Mouse (Mus musculus) MEL (cell line): ENCODE data around the gene Il12a. TPM values are rescaled to one million over a fixed set of nuclear protein-coding genes. Genes with fewer than 3 reads are reported as not detected.

Source experiments
- DNase-seq: peaks from one replicate; pipeline ENCODE4 v3.0.0; 2011; ENCODE audit warnings: low read depth, low spot score
- H3K27ac ChIP-seq: 2 replicates; pipeline ENCODE4 v1.5.1; 2012; ENCODE audit warnings: low read depth, mild to moderate bottlenecking, control low read depth, low read length, moderate library complexity; ENCODE audit not compliant: control insufficient read depth
- H3K27me3 ChIP-seq, 2 experiments: fragments of 150-350 bp in 1 of 2; sonication (generic) in 1 of 2; 2 replicates each; pipeline ENCODE4 v1.6.1; 2012; ENCODE audit warnings: low read length in 2 of 2, mild to moderate bottlenecking in 2 of 2, improper control_type of control experiment in 1 of 2, moderate library complexity in 1 of 2; ENCODE audit not compliant: insufficient read depth in 2 of 2, control insufficient read depth in 1 of 2
- H3K36me3 ChIP-seq, 2 experiments: 2 replicates each; pipeline ENCODE4 v1.6.1; 2012 to 2014; ENCODE audit warnings: low read length in 2 of 2, improper control_type of control experiment in 1 of 2, inconsistent platforms in 1 of 2, mild to moderate bottlenecking in 1 of 2; ENCODE audit not compliant: insufficient read depth in 2 of 2, control insufficient read depth in 1 of 2
- H3K4me1 ChIP-seq, 2 experiments: fragments of 150-350 bp in 1 of 2; sonication (generic) in 1 of 2; 2 replicates each; pipeline ENCODE4 v1.6.1; 2012; ENCODE audit warnings: low read length in 2 of 2, improper control_type of control experiment in 1 of 2, mild to moderate bottlenecking in 1 of 2; ENCODE audit not compliant: insufficient read depth in 2 of 2, control insufficient read depth in 1 of 2
- H3K4me3 ChIP-seq, 2 experiments: fragments of 150-350 bp in 1 of 2; sonication (generic) in 1 of 2; 2 replicates each; pipeline ENCODE4 v1.5.1; 2012; ENCODE audit warnings: low read depth in 2 of 2, low read length in 2 of 2, mild to moderate bottlenecking in 2 of 2, moderate library complexity in 2 of 2, control low read depth in 1 of 2, improper control_type of control experiment in 1 of 2; ENCODE audit not compliant: control insufficient read depth in 1 of 2, insufficient read depth in 1 of 2
- H3K79me2 ChIP-seq: 2 replicates; pipeline ENCODE4 v1.6.1; 2012; ENCODE audit warnings: mild to moderate bottlenecking, low read length, moderate library complexity; ENCODE audit not compliant: control insufficient read depth, poor library complexity, insufficient read depth
- H3K9ac ChIP-seq: 2 replicates; pipeline ENCODE4 v1.6.1; 2012; ENCODE audit warnings: low read depth, mild to moderate bottlenecking, control low read depth, low read length, moderate library complexity; ENCODE audit not compliant: control insufficient read depth, poor library complexity, severe bottlenecking
- H3K9me3 ChIP-seq: fragments of 150-350 bp; sonication (generic); replicated peaks from 2 replicates; pipeline ENCODE4 v1.6.1; 2012; ENCODE audit warnings: mild to moderate bottlenecking, low read length, improper control_type of control experiment, moderate library complexity; ENCODE audit not compliant: insufficient read depth
- BHLHE40 ChIP-seq: IDR thresholded peaks from 2 replicates; pipeline ENCODE4 v1.6.1; 2012; ENCODE audit warnings: low read depth, mild to moderate bottlenecking, inconsistent platforms, low read length, improper control_type of control experiment, borderline replicate concordance
- CHD2 ChIP-seq: IDR thresholded peaks from 2 replicates; pipeline ENCODE4 v1.6.1; 2011; ENCODE audit warnings: low read length, improper control_type of control experiment
- CTCF ChIP-seq, 3 experiments: IDR thresholded peaks in 2 of 3; conservative IDR thresholded peaks in 1 of 3; 2 replicates each; pipeline ENCODE4 v1.5.1; 2011 to 2012; ENCODE audit warnings: low read length in 3 of 3, low read depth in 2 of 3, mild to moderate bottlenecking in 2 of 3, improper control_type of control experiment in 1 of 3, inconsistent platforms in 1 of 3, mixed read lengths in 1 of 3, moderate library complexity in 1 of 3; ENCODE audit not compliant: control insufficient read depth in 1 of 3, insufficient read depth in 1 of 3, poor library complexity in 1 of 3, severe bottlenecking in 1 of 3
- ELF1 ChIP-seq: IDR thresholded peaks from 2 replicates; pipeline ENCODE4 v1.6.1; 2014; ENCODE audit warnings: low read depth, mild to moderate bottlenecking, inconsistent platforms, low read length, improper control_type of control experiment, moderate library complexity
- HCFC1 ChIP-seq: IDR thresholded peaks from 2 replicates; pipeline ENCODE4 v1.6.1; 2012; ENCODE audit warnings: low read depth, mild to moderate bottlenecking, inconsistent platforms, low read length, improper control_type of control experiment, moderate library complexity
- MEF2A ChIP-seq: IDR thresholded peaks from 2 replicates; pipeline ENCODE4 v1.6.1; 2014; ENCODE audit warnings: low read depth, mild to moderate bottlenecking, inconsistent platforms, low read length, improper control_type of control experiment; ENCODE audit not compliant: poor library complexity, insufficient replicate concordance, severe bottlenecking; ENCODE audit errors: extremely low read depth
- MXI1 ChIP-seq: IDR thresholded peaks from 2 replicates; pipeline ENCODE4 v1.6.1; 2011; ENCODE audit warnings: mild to moderate bottlenecking, low read depth, low read length, improper control_type of control experiment
- MYB ChIP-seq: IDR thresholded peaks from 2 replicates; pipeline ENCODE4 v1.6.1; 2011; ENCODE audit warnings: mild to moderate bottlenecking, low read depth, low read length, improper control_type of control experiment
- POLR2AphosphoS2 ChIP-seq: IDR thresholded peaks from 2 replicates; pipeline ENCODE4 v1.6.1; 2011; ENCODE audit warnings: low read length, improper control_type of control experiment
- POLR2AphosphoS5 ChIP-seq: IDR thresholded peaks from 2 replicates; pipeline ENCODE4 v1.6.1; 2012; ENCODE audit warnings: low read depth, borderline replicate concordance, mild to moderate bottlenecking, inconsistent platforms, low read length, moderate library complexity, mixed read lengths
- RCOR1 ChIP-seq: IDR thresholded peaks from 2 replicates; pipeline ENCODE4 v1.6.1; 2012; ENCODE audit warnings: low read depth, mild to moderate bottlenecking, inconsistent platforms, low read length, improper control_type of control experiment
- SIN3A ChIP-seq: IDR thresholded peaks from 2 replicates; pipeline ENCODE4 v1.6.1; 2012; ENCODE audit warnings: low read length, improper control_type of control experiment, inconsistent platforms
- TBP ChIP-seq: IDR thresholded peaks from 2 replicates; pipeline ENCODE4 v1.8.0; 2011; ENCODE audit warnings: low read depth, low read length, improper control_type of control experiment
- USF1 ChIP-seq: IDR thresholded peaks from 2 replicates; pipeline ENCODE4 v1.6.1; 2014; ENCODE audit warnings: low read depth, mild to moderate bottlenecking, inconsistent platforms, low read length, improper control_type of control experiment, moderate library complexity
- ZMIZ1 ChIP-seq: IDR thresholded peaks from 2 replicates; pipeline ENCODE4 v1.6.1; 2012; ENCODE audit warnings: low read depth, mild to moderate bottlenecking, inconsistent platforms, low read length, improper control_type of control experiment, moderate library complexity
- ZNF384 ChIP-seq: IDR thresholded peaks from 2 replicates; pipeline ENCODE4 v1.6.1; 2012; ENCODE audit warnings: low read depth, mild to moderate bottlenecking, inconsistent platforms, low read length, improper control_type of control experiment
- polyA plus RNA-seq, 2 experiments: library from polyadenylated mRNA; stranded (reverse) in 1 of 2; unstranded in 1 of 2; fragments of >175 nt in 1 of 2; fragments of >200 nt in 1 of 2; gene quantifications; 2 replicates each; pipeline versions ENCODE4 v1.2.1 to v1.2.4; 2012; ENCODE audit warnings: low replicate concordance in 2 of 2, low read depth in 1 of 2; ENCODE audit not compliant: insufficient read length in 2 of 2, insufficient read depth in 1 of 2, missing spikeins in 1 of 2
- total RNA-seq: library from RNA; depleted of rRNA; stranded (reverse); fragments of 300-350 nt; gene quantifications from 2 replicates; pipeline ENCODE4 v1.2.3, GENCODE M21; 2012

Il12a gene
- total and polyA plus RNA-seq, 3 experiments: not detected

- no peaks in the 10 kb centered on the region for H3K9me3 ChIP-seq
- no peak overlapping the region for H3K27ac ChIP-seq
- DNase-seq: no peak
- TF ChIP-seq SIN3A (no peak), MYB (no peak), BHLHE40 (no peak), MXI1 (no peak), POLR2AphosphoS5 (no peak), ZMIZ1 (no peak), RCOR1 (no peak), ELF1 (no peak)
- no peaks in the 10 kb centered on the region for H3K36me3 ChIP-seq
- H3K79me2 ChIP-seq: no peaks in the 10 kb centered on the region
- no peaks in the 10 kb centered on the region for H3K4me1 ChIP-seq
- H3K9ac ChIP-seq: no peak overlapping the region
- H3K4me3 ChIP-seq: no peak overlapping the region
- H3K27me3 ChIP-seq: no peaks in the 10 kb centered on the region; a peak in 1 of 4 replicates
Measured at GRCm38 (mm10) chr3:68689346-68689745, 1.1 kb upstream of the Il12a start.

- H3K4me1 ChIP-seq: no peaks in the 10 kb centered on the region
- DNase-seq: no peak
- H3K4me3 ChIP-seq: no peak overlapping the region
- H3K27ac ChIP-seq: no peak overlapping the region
- no peak overlapping the region for H3K9ac ChIP-seq
- H3K9me3 ChIP-seq: no peaks in the 10 kb centered on the region
- TF ChIP-seq RCOR1 (no peak), POLR2AphosphoS2 (no peak), ELF1 (no peak), CHD2 (no peak), HCFC1 (no peak), CTCF (IDR thresholded peaks at IDR 0.05 in 2 of 3, conservative IDR thresholded peaks at IDR 0.05 in 1 of 3; ENCODE audit: control insufficient read depth in 1 of 3, insufficient read depth in 1 of 3, low read depth in 2 of 3, low read length in 3 of 3, poor library complexity in 1 of 3, severe bottlenecking in 1 of 3) (no peak), ZNF384 (no peak), USF1 (no peak), MEF2A (no peak), TBP (no peak)
- TF ChIP-seq, all 39 proteins: peak for 0
- no peaks in the 10 kb centered on the region for H3K36me3 ChIP-seq
- no peaks in the 10 kb centered on the region; a peak in 1 of 4 replicates for H3K27me3 ChIP-seq
- no peaks in the 10 kb centered on the region for H3K79me2 ChIP-seq
Measured at GRCm38 (mm10) chr3:68691100-68691778, 795 bp downstream of the Il12a start.
